Mouse (Mus musculus): ENCODE results near the gene Col4a6.

The Col4a6 gene

DNA sequence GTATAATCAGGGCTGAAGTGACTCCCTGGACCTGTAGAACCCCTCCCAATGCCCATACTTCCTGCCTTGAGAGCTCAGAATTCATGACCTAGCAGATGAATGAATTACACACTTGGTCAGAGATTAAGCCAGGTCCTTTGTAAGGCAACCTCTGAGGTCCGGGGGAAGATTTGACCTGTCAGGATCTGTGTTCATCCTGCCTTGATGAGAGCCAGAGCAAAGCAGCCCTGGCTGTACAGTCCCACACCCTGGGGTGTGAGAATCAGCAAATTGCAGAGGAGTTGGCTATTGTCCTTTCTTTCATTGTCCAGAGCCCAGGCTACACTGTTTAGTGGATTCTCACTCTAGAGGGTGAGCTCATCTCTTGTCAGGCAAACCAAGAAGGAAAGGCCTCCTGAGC is 207.9 kb downstream of the Col4a6 start:
- DNase-seq (ENCODE audit: low read depth, low spot score), result no peak

DNA sequence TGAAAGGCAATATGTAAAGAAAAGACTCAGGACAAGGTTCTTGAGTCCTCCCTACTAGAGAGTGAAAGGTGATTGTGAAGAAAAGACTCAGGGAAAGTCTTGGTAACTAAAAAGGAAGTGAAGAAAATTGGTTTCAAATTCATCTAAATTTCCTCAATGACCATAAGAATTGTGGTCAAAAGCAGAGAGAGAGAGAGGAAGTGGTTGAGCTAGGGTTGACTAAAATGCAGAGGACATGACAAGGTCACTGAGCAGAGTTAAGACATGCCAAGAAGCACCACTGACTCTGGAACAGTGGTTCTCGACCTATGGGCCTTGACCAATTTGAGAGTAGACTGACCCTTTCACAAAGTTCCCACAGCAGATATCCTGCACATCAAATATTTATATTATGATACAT is 224.2 kb downstream of the Col4a6 start:
- no peak for DNase-seq (ENCODE audit: low read depth, low spot score)

DNA sequence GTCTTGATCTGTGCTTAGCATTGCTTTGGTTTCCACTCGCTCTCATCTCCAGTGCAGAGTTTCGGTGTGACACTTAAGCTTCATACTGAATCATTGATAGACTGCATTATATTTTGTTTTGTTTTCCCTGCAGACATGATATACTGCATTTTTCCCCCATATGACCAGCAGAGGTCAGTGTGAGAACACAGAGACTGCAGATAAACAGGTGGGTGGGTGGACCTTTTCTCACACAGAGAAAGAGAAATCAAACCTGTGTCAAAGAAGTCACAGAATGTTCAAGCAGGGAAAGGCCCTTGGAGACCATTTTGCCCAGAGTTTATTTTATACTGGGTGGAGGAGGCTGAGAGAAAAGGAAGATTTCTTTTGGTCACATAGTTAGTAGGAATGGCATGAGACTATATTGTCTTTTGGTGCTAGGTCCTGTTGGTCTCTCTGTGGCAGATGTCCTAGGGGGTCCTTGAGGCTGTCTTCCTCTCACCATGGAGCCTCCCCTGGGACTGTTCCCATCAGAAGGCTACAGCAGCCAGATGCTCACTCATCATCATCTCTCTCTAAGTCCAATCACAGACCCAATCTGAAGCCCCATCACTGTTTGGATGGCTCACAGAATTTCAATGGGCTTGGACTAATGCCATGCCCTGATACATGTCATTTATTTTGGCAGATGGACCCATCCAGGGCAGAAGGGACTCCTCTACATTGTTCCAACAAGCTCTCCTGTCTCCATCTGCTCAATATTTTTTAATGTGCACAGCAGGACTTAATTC is 237.1 kb downstream of the Col4a6 start:
- no peak for DNase-seq (ENCODE audit: low read depth, low spot score)

DNA sequence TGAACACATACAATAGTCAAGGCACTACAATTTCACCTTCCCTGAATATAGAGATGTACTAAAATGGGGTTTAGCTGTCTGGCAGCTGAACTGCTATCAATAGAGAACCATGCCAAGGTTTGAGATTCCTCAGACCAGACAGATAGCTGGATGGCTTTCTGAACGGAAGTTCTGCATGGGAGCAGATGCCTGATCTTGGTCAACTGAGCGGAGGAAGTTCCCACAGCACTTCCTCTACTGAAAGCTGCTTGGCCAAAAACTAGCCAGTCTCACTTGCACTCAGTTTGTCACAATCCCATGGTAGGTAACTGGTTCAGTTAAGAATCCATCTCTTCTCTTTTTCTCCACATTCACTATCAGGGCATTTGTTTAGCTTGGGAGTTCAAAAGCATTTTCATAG is 245.7 kb downstream of the Col4a6 start:
- no peak for DNase-seq (ENCODE audit: low read depth, low spot score)

DNA sequence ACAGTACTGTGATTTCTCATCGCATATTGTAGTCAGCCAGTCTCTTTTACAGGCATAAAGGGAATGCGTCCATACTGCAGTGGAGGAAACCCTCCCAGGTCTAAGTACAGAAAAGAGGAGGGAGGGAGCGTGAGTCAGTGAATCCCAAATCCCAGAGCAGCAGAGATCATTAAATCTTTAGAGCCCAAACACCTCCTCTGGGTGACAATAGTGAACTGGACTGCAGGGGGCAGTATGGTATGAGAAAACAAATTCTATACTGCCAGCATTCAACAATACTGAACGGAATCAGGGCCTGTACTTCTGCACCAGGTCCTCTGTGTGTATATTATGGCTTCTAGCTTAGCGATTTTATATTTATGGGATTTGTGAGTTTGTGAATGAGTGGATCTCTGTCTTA is 261.1 kb downstream of the Col4a6 start:
- peak; percentile 20 for DNase-seq (ENCODE audit: low read depth, low spot score)

DNA sequence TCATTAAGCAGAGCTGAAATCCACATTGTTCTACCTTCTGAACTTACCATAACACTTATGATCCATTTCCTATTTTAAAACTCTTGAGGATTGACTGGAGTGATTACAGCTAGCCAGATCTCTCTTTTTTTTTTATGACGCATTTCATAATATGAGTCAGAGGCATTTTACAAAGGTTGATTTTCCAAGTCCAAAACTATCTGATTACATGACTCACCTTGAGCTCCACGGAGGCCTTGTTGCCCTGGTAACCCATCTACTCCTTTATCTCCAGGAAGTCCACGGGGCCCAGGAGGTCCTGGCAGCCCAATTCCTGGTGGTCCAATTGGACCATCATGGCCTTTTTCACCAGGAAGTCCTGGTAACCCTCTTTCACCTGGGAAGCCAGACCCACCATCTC is 274.9 kb downstream of the Col4a6 start:
- no peak for DNase-seq (ENCODE audit: low read depth, low spot score)

DNA sequence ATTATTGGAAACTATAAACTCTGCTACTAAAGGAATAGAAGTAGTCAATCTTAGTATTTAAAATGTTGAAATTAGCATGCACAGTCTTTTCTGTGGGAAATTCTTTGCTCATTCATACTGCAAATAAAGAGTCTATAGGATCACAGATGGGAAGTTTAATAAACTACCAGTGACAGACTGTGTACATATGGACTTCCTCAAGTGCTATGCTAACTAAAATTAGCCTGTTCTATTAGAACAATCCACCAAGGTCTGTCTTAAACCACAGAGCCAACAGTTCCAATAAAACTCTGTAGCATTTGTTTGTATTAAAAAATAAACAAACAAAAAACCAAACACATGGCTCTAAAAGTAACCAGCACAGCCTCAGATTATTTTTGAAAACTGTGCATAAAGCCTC is 278.8 kb downstream of the Col4a6 start:
- no peak for DNase-seq (ENCODE audit: low read depth, low spot score)

DNA sequence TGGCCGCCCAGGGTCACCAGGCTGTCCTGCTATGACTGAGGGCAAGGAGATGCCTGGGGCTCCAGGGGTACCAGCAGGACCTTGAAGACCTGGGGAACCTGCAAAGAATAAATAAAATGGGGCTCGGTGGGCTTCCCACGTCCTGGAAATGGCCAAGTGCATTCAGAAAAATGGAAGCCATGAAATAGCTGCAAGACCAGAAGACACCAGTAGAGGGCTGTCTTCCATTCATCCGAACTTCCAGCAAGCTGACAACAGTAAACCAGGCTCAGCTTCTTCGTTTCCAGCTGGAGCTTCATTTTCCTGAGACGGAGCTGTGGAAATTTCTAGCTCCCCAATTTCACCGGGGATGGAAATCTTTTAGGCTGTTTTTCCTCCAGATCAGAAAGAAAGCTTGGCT is 298.5 kb downstream of the Col4a6 start:
- no peak for DNase-seq (ENCODE audit: low read depth, low spot score)

DNA sequence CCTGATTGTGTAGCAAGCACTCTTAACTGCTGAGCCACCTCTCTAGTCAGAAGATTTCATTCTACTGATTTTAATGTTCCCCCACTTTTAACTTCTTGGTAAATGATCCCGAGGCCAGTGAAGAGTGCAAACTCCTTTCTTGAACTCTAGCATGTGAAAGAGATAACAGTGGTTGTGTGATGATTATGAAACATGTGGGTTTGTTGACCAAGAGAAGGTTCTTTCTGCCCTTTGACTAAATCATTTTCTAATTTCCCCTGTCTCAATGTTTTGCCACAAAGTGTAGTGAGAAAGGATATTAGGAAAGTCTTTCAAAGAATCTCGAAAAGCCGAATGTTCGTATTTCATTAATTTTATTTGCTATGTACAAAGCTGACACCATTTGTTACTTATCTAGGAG is 308.8 kb downstream of the Col4a6 start:
- DNase-seq (ENCODE audit: low read depth, low spot score), result no peak

DNA sequence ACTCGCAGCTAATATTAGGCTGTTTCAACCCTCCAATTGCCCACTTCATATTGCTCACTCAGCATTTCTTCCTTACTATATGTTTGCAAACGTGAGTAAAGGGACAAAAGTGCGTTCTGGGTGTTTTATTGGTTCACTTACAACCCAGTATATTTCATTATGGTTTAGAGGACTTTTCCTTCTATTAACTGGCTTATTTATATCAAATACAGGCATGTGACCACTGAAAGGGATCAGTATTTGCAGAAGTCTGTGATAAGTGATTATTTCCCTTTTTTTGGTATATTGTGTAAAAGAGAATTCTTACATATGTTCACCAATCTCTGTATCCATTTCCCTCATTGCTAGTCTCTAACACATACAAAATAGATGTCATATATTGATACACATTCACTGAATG is 313.5 kb downstream of the Col4a6 start:
- no peak for DNase-seq (ENCODE audit: low read depth, low spot score)

DNA sequence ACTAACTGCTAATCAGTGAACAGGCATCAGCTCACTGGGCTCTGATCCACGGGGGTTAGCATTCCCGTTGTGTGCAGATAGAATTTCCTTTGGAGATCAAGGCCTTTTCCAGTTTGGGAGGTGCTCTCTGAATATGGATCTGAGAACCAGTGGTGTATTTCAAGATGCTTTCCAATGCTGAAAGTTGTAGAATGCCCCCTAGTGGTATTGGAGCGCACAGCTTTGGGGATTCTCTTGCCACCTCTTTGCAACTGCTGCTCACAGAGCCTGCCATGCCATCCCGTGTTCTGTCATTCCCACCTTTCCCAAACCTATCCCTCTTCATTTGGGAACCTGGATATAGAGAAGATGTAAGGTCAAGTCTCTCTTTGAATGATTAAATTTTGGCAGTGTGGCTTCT is 315.7 kb downstream of the Col4a6 start:
- DNase-seq (ENCODE audit: low read depth, low spot score), result no peak

DNA sequence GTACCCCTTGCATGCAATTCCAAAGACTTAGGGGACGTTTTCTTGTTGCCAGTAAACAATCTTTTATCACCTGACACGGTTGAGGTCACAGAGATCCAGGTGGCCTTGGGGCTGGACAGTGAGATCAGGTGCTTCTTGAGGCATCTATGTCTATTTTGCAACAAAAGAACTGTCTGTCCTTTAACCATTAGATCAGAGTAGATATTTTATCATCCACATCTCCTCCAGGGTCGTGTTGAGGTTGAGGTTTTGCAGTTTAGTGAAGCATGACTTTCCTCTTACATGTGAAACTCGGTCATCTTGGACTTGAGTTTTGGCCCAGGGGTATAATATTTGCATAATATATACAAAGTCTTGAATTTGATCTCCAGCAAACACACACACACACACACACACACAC is 316.2 kb downstream of the Col4a6 start:
- no peak for DNase-seq (ENCODE audit: low read depth, low spot score)

DNA sequence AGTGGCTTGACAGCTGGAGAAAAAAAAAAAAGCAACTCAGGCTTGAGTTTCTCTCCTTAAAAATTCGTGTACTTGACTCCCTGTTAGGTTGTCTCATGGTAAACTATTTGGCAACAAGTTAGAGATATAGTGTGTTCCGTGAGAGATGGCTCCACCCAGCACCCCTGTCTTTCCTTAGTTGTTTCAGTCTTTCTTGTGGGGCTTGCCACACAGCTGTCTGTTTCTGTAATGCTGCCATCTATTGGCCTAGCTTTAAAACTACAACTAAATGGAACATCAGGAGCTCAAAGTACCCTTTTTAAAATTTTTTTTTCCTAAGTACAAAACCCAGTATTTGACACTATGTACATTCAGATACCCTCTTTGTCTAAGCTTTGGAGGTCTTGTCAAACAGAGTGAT is 317.2 kb downstream of the Col4a6 start:
- no peak for DNase-seq (ENCODE audit: low read depth, low spot score)

DNA sequence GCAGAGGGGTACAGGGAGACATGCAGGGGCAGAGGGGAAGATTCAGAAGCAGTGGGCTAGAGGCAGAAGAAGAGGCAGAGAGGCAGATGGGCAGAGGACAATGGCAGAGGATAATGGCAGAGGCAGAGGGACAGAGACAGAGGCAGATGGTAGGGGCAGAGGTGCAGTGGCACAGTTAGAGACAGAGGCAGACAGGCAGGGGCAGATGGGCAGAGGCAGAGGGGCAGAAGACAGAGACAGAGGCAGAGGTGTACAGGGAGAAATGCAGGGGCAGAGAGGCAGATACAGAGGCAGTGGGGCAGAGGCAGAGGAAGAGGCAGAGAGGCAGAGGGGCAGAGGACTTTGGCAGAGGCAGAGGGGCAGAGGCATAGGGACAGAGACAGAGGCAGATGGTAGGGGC is 322.7 kb downstream of the Col4a6 start:
- DNase-seq (ENCODE audit: low read depth, low spot score), result no peak

DNA sequence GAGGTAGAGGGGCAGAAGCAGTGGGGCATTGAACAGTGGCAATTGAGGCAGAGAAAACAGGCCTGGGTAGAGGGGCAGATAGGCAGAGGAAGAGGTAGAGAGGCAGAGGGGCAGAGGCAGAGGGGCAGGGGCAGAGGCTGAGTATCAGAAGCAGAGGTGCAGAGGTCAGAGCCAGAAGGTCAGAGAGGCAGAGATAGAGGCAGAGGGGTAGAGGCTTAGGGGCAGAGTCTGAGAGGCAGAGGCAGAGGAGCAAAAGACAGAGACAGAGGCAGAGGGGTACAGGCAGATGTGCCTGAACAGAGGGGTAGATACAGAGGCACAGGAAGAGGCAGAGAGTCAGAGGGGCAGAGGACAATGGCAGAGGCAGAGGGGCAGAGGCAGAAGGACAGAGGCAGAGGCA is 323.6 kb downstream of the Col4a6 start:
- DNase-seq (ENCODE audit: low read depth, low spot score), result no peak

DNA sequence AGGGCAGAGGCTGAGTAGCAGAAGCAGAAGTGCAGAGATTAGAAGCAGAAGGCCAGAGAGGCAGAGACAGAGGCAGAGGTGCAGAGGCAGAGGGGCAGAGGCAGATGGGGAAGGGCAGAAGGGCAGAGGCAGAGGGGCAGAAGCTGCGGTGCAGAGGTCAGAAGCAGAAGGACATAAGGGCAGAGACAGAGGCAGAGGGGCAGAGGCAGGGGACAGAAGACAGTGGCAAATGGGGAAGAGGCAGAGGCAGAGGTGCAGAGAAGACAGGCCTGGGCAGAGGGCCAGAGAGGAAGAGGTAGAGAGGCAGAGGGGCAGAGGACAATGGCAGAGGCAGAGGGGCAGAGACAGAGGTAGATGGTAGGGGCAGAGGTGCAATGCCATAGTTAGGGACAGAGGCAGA is 324.2 kb downstream of the Col4a6 start:
- no peak for DNase-seq (ENCODE audit: low read depth, low spot score)
